Mouse (Mus musculus) neural tube, embryonic 10.5 days (tissue): ENCODE results near the gene Mtch2.
A peak's percentile ranks its signal among the peaks of the same experiment; 100 is the strongest.
"Not testable (repeated sequence)": the region's sequence is repeated elsewhere in the genome, so short reads cannot be mapped to it uniquely, and the experiment has no call there.

ENCODE experiments used
- DNase-seq: peaks from one replicate; pipeline ENCODE4 v3.0.0-alpha.2; 2017; ENCODE audit warnings: low spot score; ENCODE audit errors: extremely low spot score

The Mtch2 gene

DNA sequence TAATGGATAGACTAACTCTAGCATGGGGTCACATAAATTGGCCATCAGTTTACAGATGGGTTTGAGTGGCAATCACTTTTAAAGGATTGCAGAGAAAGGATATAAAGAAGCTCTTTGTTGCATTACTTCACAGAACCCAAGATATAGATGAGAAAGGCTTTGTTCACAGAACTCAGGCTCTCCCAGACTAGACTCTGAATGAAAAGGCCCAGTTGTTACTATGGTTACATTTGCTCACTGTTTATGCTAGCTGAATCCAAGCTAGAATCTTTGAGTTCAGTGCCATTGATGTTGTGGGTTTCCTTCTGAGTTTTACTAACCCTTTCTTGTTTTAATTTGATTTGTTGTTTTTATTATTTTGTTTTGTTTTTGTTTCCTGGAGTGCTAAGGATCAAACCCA, 17.2 kb downstream of the Mtch2 start:
- no peak for DNase-seq

DNA sequence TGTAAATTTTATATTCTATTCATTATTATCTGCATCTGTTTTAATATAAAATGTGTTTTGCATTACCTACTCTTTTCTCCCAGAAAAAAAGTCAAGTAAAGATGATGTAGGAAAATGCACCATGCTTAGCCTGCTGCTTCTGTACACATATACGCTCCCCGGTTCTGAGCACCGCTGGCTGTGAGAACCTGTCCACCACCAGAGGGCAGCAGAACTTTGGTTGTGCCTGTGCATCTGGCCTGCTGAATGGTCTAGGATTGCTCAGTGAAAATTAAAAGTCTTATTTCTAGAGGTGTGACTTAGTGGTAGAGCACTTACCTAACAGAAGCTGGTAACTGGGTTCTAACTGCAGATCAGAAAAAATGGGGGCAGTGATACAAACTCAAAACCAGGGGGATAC, 19.6 kb downstream of the Mtch2 start:
- peak; percentile 80 for DNase-seq

DNA sequence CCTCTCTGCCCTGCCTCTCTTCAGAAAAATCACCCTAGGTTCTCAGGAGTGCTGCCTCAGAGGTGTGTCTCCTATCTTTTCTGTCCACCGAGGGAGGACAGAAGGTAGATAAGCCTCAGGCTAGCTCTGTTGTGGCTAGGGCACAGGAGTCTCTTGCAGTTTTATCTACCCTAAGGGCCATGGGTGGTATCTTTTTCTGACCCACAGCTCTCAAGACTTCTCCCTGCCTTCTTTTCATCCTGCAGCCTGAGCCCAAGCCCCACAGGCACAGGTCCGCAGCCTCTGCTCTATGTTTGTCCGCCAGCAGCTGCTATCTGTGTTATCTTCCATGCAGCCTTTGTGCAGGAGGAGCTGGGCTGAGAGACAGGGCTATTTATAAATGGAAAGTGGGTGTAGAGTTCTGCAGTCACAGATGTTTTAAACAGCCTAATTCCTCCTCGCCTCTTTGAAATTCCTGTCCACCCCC, 23.2 kb downstream of the Mtch2 start:
- no peak for DNase-seq

GRCm38 (mm10) chr2:90871180-90871961, 24.4 kb downstream of the Mtch2 start:
- DNase-seq: no peak

DNA sequence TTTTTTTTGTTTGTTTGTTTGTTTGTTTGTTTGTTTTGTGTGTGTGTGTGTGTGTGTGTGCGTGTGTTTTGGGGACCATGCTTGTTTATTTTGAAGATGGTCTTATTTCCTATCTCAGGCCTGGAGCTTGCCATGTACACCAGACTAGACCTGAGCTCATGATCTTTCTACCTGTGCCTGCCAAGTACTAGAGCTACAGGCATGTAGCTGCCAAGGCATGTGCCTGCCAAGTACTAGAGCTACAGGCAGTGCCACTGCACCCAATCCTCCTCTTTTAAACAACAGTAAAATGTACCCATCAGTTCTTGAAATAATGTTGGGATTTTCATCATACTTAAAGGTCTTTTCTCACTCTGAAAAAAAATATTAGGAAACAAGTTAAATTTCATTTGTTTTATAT, 27.1 kb downstream of the Mtch2 start:
- no peak for DNase-seq

GRCm38 (mm10) chr2:90875239-90875638, 28.3 kb downstream of the Mtch2 start:
- no peak for DNase-seq

GRCm38 (mm10) chr2:90877584-90878259, 30.8 kb downstream of the Mtch2 start:
- no peak for DNase-seq

GRCm38 (mm10) chr2:90879419-90879818, 32.5 kb downstream of the Mtch2 start:
- no peak for DNase-seq

DNA sequence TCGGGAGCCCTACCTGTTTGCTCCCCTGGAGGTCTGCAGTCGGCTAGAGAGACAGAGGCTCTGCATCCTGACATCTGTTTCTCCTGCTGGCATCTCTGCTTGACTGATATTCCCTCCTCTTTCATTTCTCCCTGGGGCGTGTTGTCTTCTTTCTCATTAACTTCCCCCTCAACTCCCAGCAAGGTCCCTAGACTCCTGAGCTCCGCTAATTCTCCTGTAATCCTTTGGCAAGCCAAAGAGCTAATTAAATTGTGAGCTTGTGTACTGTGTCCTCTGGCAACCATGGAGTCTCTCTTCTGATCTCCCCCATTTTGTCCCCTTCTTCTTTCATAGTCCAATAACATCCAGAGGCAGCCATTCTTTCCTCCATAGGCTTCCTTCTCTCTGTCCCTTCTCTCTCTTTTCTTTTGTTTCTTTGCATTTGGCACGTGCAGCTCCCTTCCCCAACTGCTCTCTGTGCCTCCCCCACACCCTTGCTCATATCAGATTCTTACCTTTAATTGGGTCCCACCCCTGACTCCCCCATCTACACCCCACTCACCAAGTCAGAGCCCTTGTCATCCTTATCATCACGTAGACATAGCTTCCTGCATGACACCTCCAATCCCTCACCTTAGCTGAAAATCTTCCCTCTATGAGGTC, 33.3 kb downstream of the Mtch2 start:
- DNase-seq: no peak

GRCm38 (mm10) chr2:90881824-90882223, 34.9 kb downstream of the Mtch2 start:
- DNase-seq: no peak

DNA sequence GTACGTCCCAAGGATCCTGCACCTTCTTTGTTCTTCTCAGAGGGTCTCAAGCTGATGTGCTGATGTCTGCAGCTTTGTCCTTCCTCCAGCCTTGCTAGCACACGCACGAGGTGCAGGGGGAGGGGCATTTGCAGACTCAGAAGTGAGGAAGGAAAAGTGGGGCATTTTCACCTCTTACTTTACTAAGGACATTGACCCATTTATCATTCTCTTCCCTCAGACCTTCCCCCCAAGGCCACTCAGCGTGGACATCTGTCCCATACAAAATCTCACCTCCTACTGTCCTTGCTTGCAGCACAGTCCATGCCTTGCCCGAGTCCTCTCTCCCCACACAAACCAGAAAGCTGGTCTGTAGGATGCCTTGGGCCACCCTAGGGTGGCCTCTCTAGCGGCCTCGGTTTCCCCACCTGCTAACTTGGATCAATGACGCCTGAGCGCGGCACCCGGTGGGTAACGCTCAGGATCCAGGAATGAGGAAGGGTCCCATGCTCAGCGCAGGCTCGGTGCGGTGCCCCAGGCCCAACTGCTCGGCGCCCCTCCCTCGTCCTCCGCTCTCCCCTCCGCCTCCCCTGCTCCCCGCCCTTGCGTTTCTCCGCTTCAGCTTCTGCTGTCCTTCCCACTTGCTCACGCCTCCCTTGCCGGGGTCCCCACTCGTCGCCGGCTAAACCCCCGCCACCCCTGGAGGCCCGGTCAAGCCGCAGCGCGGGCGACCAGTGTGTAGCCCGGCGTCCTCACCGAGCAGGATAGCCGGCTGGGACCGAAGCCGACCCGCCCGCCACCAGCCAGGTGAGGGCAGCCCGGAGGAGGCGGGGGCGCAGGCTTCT, 38.5 kb downstream of the Mtch2 start, which contains the start of gene C1qtnf4:
TSS of gene C1qtnf4 (plus strand) at position 643 of the 824 bp plus-strand sequence.
- peak; percentile 67 for DNase-seq

DNA sequence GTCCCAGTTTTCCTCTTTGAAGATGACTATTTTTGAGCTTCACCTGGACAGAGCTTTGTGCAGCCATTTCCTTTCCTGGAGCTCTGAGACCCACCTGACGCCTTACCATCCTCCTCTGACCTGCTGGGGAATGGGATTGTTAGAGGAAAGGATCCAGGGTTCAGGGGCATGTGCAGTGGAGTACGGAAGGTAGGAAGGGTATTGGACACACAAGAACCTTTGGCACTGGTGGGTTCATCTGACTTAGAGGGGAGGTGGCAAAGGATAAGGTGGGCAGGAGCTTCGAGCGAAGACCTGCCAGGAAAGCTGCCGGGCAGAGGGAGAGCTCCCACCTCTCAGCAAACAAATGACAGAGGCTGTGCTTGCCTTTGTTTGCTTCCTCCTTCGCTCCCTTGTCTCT, 39.5 kb downstream of the Mtch2 start:
- DNase-seq: peak; percentile 30

DNA sequence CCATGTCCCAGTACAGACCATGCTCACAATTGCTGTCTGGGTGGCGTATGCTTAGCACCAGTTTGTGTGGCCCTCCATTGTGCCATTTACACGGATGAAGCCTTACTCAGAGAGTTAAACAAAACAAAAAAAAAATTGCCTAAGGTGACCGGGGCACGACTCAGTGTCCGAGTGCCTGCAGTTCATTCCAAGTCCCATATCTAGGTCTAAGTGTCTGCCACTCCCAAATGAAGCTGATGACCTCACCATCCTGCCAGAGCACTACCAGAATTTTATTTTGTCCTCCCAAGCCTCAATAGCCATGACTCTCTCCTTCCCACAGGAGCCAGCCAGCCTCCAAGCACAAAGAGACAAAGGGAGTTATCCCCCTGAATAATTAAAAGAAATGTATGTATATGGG, 40.7 kb downstream of the Mtch2 start:
- DNase-seq: no peak

DNA sequence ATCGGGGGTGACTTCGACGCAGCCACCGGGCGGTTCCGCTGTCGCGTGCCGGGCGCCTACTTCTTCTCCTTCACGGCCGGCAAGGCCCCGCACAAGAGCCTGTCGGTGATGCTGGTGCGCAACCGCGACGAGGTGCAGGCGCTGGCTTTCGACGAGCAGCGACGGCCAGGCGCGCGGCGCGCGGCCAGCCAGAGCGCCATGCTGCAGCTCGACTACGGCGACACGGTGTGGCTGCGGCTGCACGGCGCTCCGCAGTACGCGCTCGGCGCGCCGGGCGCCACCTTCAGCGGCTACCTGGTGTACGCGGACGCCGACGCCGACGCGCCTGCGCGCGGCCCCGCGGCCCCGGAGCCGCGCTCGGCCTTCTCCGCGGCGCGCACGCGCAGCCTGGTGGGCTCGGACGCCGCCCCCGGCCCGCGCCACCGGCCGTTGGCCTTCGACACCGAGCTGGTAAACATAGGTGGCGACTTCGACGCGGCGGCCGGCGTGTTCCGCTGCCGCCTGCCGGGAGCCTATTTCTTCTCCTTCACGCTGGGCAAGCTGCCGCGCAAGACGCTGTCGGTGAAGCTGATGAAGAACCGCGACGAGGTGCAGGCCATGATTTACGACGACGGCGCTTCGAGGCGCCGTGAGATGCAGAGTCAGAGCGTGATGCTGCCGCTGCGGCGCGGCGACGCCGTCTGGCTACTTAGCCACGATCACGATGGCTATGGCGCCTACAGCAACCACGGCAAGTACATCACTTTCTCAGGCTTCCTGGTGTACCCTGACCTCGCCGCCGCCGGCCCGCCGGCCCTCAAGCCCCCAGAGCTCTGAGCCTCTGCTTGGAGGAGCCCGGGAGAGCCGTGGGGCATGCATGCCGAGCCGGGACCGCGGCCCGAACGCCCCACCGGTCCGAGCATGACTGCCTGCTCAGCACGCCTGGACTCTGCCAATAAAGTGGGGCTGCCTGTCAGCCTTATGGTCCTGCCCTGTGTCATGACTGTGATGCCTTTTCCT, 42.9 kb downstream of the Mtch2 start:
- peak; percentile 70 for DNase-seq

- no peak for DNase-seq
Measured at GRCm38 (mm10) chr2:90893673-90894298, 46.8 kb downstream of the Mtch2 start.

- not testable (repeated sequence) for DNase-seq
Measured at GRCm38 (mm10) chr2:90894299-90894677, 47.3 kb downstream of the Mtch2 start.

DNA sequence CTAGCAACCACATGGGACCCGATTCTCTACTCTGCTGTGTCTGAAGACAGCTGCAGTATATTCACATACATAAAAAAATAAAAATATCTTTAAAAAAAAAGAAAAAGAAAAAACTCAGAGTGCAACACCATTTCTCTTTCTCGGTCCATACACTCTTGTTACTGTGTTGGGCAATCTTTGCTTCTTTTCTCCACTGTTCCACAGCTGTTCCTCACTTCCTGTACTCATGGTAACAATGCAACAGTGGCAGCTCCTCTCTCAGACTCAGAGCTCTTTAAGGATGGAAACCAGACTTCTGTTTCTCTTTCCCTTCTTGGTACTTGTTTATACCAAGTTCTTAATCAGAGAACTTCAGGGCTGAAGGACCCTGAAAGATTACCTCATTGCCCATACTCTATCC, 56.4 kb downstream of the Mtch2 start:
- DNase-seq: no peak

DNA sequence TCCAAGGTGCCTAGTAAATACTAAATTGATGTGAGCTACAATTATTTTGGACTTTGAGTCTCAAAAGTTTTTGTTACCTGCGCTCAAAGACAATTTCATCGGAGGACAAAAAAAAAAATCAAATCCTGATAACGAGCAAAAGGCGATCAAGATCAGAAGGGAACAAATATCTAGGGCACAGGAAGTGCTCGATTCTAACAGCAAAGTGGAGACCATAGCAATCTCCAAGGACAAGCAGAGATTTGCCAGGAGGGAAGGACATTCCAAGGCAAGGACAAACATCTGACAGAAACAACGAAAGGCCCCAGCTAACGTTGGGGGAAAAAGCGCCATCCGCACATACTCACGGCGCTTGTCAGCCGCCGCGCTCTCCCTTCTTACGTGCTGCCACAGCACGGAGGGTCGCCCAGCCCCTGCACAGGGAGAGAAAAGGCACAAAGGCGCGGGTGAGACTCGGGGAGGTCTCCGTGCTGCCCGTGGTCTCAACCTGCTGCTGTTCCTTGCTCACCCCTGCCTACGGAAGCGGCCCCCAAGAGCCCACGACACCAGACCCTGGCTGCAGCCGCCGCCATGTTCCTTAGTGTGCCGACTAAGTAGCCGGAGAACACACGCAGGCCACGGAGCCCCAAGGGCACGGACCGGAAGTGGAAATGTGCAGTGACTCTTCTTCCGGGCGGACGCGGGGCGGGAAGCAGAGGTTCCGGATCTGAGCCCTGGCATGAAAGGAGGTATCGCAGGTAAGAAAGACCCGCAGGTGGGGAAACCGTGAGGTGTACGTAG, 57.3 kb downstream of the Mtch2 start, which contains the start of the genes Kbtbd4 and Ndufs3:
TSS of gene Kbtbd4 (plus strand) at position 665 of the 780 bp plus-strand sequence.
TSS of gene Ndufs3 (minus strand) at position 752 of the 780 bp plus-strand sequence.
- peak; percentile 92 for DNase-seq

DNA sequence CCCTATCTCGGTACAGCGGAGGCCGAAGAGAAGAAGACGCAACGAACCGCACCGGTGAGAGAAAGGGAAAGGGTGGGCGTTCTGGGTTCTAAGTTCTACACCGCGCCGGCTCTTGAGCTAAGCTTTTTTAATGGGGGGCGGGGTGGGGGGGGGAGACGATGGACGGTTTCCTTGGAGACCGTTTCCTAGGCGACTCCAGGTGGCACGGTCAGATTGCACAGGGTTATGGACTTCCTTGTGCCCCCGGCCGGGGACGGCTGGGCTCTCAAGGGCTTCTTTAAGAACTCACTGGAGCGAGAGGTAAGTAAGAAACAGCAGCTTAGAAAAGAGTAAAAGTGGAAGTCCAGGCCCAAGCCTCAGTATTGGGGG, 57.9 kb downstream of the Mtch2 start:
- no peak for DNase-seq
